Comparison of ENCODE assay signal across 11 mouse cellular contexts in genomic region chr12:54354187-54354586, GRCm38 (mm10).
DNase-seq lines count a peak whose midpoint lies in the region; ATAC-seq and TF ChIP-seq lines count a peak whose summit lies in the region.
"Had no signal": no experiment of that assay in that cellular context is flagged by ENCODE, and none has a peak within 500 bp of the region (broad histone marks: within the 10 kb centered on the region; RNA-seq: fewer than 3 reads in every experiment).

No protein-coding gene starts in this region.

- H3K36me3 ChIP-seq in liver, adult 2 months (ENCODE audit: control insufficient read depth, insufficient read depth, low read length), result no peaks in the 10 kb centered on the region
- no peaks in the 10 kb centered on the region for H3K36me3 ChIP-seq in liver, embryonic 11.5 days (ENCODE audit: control insufficient read depth, insufficient read depth, low read length)
- no peaks in the 10 kb centered on the region for H3K36me3 ChIP-seq in embryonic facial prominence, embryonic 11.5 days (replicated peaks; ENCODE audit: control insufficient read depth, insufficient read depth, low read depth, low read length)
- H3K36me3 ChIP-seq in kidney, postnatal 0 days (ENCODE audit: insufficient read depth, low read length), result no peaks in the 10 kb centered on the region

- no peak for TF ChIP-seq CTCF in liver, adult 2 months (IDR thresholded peaks at IDR 0.05; ENCODE audit: low read depth, low read length)
- TF ChIP-seq CTCF in kidney, postnatal 0 days (IDR thresholded peaks at IDR 0.05; ENCODE audit: low read depth), result no peak

- 39% methylated on average over 6 of the region's 6 CpGs for WGBS in liver, adult 2 months
- WGBS in liver, embryonic 11.5 days, result 51% methylated on average over 6 of the region's 6 CpGs
- 9% methylated on average over 6 of the region's 6 CpGs for whole genome bisulfite sequencing in embryonic facial prominence, embryonic 11.5 days
- 36% methylated on average over 6 of the region's 6 CpGs for WGBS in kidney, postnatal 0 days

- TF ChIP-seq POLR2A in liver, adult 2 months (IDR thresholded peaks at IDR 0.05; ENCODE audit: extremely low read depth, insufficient read depth, low read length), result no peak

- H3K27me3 ChIP-seq in liver, adult 2 months (ENCODE audit: control insufficient read depth, insufficient read depth, low read length), result no peaks in the 10 kb centered on the region
- no peaks in the 10 kb centered on the region for H3K27me3 ChIP-seq in liver, embryonic 11.5 days (replicated peaks; ENCODE audit: control insufficient read depth, insufficient read depth, low read length)
- no peaks in the 10 kb centered on the region for H3K27me3 ChIP-seq in embryonic facial prominence, embryonic 11.5 days (ENCODE audit: control insufficient read depth, insufficient read depth, low read length)
- H3K27me3 ChIP-seq in kidney, postnatal 0 days (ENCODE audit: insufficient read depth, low read length), result no peaks in the 10 kb centered on the region

- no peak overlapping the region for H3K9ac ChIP-seq in liver, adult 2 months (ENCODE audit: low read depth, low read length)
- H3K9ac ChIP-seq in liver, embryonic 11.5 days (ENCODE audit: low read depth, low read length), result no peak overlapping the region
- 0 out of 2 replicates have a peak overlapping the region, but pooled peaks have one; percentile 15 for H3K9ac ChIP-seq in embryonic facial prominence, embryonic 11.5 days (replicated peaks; ENCODE audit: low read length)
- no peak overlapping the region for H3K9ac ChIP-seq in kidney, postnatal 0 days (ENCODE audit: low read depth, low read length)
- H3K9ac ChIP-seq: liver, embryonic 14.5 days had no signal

- ATAC-seq in liver, embryonic 11.5 days (replicated peaks; ENCODE audit: low FRiP score), result no peak
- ATAC-seq in embryonic facial prominence, embryonic 11.5 days (replicated peaks; ENCODE audit: insufficient number of reproducible peaks, low FRiP score, low TSS enrichment, low read depth), result no peak
- ATAC-seq in kidney, postnatal 0 days (replicated peaks; ENCODE audit: low FRiP score, low read depth), result no peak
- no peak for ATAC-seq in activated CD4-positive, CD25-positive, alpha-beta regulatory T cell, adult 4 months

- H3K4me1 ChIP-seq in liver, adult 2 months (ENCODE audit: control insufficient read depth, insufficient read depth, low read length), result no peaks in the 10 kb centered on the region
- H3K4me1 ChIP-seq in liver, embryonic 11.5 days (replicated peaks; ENCODE audit: control insufficient read depth, insufficient read depth, low read length), result no peaks in the 10 kb centered on the region
- no peaks in the 10 kb centered on the region for H3K4me1 ChIP-seq in embryonic facial prominence, embryonic 11.5 days (ENCODE audit: control insufficient read depth, insufficient read depth, low read length)
- 0 out of 2 replicates have a peak, but pooled peaks cover 4% of the 10 kb centered on the region for H3K4me1 ChIP-seq in kidney, postnatal 0 days (replicated peaks; ENCODE audit: insufficient read depth, low read length)

- H3K79me2 ChIP-seq in liver, adult 2 months (ENCODE audit: control insufficient read depth, insufficient read depth, low read length), result no peaks in the 10 kb centered on the region

- H3K4me2 ChIP-seq in liver, embryonic 11.5 days, result no peak overlapping the region
- H3K4me2 ChIP-seq in embryonic facial prominence, embryonic 11.5 days (ENCODE audit: low read depth, low read length), result no peak overlapping the region
- H3K4me2 ChIP-seq in kidney, postnatal 0 days (ENCODE audit: low read length), result no peak overlapping the region

- no peak overlapping the region for H3K27ac ChIP-seq in liver, adult 2 months (replicated peaks; ENCODE audit: insufficient read depth, low read depth, low read length)
- H3K27ac ChIP-seq in liver, embryonic 11.5 days (ENCODE audit: low read depth, low read length), result no peak overlapping the region
- H3K27ac ChIP-seq in embryonic facial prominence, embryonic 11.5 days (replicated peaks; ENCODE audit: low read depth, low read length), result no peak overlapping the region
- peak overlapping the region; percentile 27; the same call in 1 of the 2 replicates for H3K27ac ChIP-seq in kidney, postnatal 0 days
- H3K27ac ChIP-seq: liver, embryonic 14.5 days had no signal

- peak; percentile 81 for DNase-seq in liver, adult 2 months (ENCODE audit: extremely low read depth, low read depth, low spot score)
- no peak for DNase-seq in liver, embryonic 11.5 days (ENCODE audit: low spot score)
- peak; percentile 46 for DNase-seq in embryonic facial prominence, embryonic 11.5 days (ENCODE audit: low spot score)
- DNase-seq in kidney, postnatal 0 days (ENCODE audit: low spot score), result no peak
- peak; percentile 29 for DNase-seq in retina, postnatal 1 day
- no peak for DNase-seq in gastrocnemius, adult 8-10 months (ENCODE audit: low spot score in 2 of 2)
- no peak for DNase-seq in layer of hippocampus, adult 8-10 months (ENCODE audit: low spot score in 2 of 2)
- DNase-seq: adrenal gland, adult 8-10 months; thymus, postnatal 4 days had no signal

- no peak overlapping the region for H3K4me3 ChIP-seq in liver, adult 2 months (ENCODE audit: insufficient read depth, low read depth, low read length)
- no peak overlapping the region for H3K4me3 ChIP-seq in liver, embryonic 11.5 days (ENCODE audit: low read depth, low read length)
- no peak overlapping the region for H3K4me3 ChIP-seq in embryonic facial prominence, embryonic 11.5 days (ENCODE audit: low read depth, low read length)
- no peak overlapping the region for H3K4me3 ChIP-seq in kidney, postnatal 0 days (replicated peaks; ENCODE audit: low read depth, low read length)

- no peaks in the 10 kb centered on the region for H3K9me3 ChIP-seq in liver, embryonic 11.5 days (ENCODE audit: control insufficient read depth, low read length)
- no peaks in the 10 kb centered on the region for H3K9me3 ChIP-seq in embryonic facial prominence, embryonic 11.5 days (replicated peaks; ENCODE audit: control insufficient read depth, low read length)
- no peaks in the 10 kb centered on the region for H3K9me3 ChIP-seq in kidney, postnatal 0 days (replicated peaks; ENCODE audit: low read length)

Comparison
In these comparisons a context has a peak if more than half of its experiments do, and no peak if none do; other contexts are left out.
1. DNase-seq: peak in liver, adult 2 months (single experiment), embryonic facial prominence, embryonic 11.5 days (single experiment) and retina, postnatal 1 day (single experiment); none in liver, embryonic 11.5 days (single experiment), kidney, postnatal 0 days (single experiment), gastrocnemius, adult 8-10 months (0 of 2) and layer of hippocampus, adult 8-10 months (0 of 2).